Mouse (Mus musculus): ENCODE measurements around the gene Rhoh.

- no peak for TF ChIP-seq POLR2A (IDR thresholded peaks at IDR 0.05; ENCODE audit: control insufficient read depth, low read depth, low read length)
- TF ChIP-seq CTCF (IDR thresholded peaks at IDR 0.05; ENCODE audit: control insufficient read depth, insufficient read depth, insufficient replicate concordance, low read depth, low read length): no peak
Observed at GRCm38 (mm10) chr5:65916930-65917329, 55.9 kb downstream of the Rhoh start.
